Mouse (Mus musculus): ENCODE results near the gene Arhgap27. TPM values are rescaled to one million over a fixed set of nuclear protein-coding genes. Genes with fewer than 3 reads are reported as not detected.

The Arhgap27 gene
- total and polyA plus RNA-seq, 3 experiments = 6.3 to 15.0 TPM; not detected in 1

- H3K9me3 ChIP-seq (replicated peaks; ENCODE audit: insufficient read depth, low read length) = no peaks in the 10 kb centered on the region
- DNase-seq (ENCODE audit: low read depth, low spot score) = no peak
- no peak for TF ChIP-seq MXI1 (IDR thresholded peaks at IDR 0.05; ENCODE audit: low read depth, low read length)
- TF ChIP-seq MYC (IDR thresholded peaks at IDR 0.05; ENCODE audit: low read depth, low read length) = no peak
- TF ChIP-seq MEF2A (IDR thresholded peaks at IDR 0.05; ENCODE audit: extremely low read depth, insufficient replicate concordance, low read depth, low read length, poor library complexity, severe bottlenecking) = no peak
- no peak for TF ChIP-seq ZC3H11A (IDR thresholded peaks at IDR 0.05; ENCODE audit: low read depth, low read length)
- TF ChIP-seq JUND (IDR thresholded peaks at IDR 0.05; ENCODE audit: low read depth, low read length) = no peak
- TF ChIP-seq GATA1 (IDR thresholded peaks at IDR 0.05; ENCODE audit: low read depth, low read length) = no peak
- TF ChIP-seq MAFK (IDR thresholded peaks at IDR 0.05; ENCODE audit: borderline replicate concordance, low read depth, low read length) = no peak
- no peak for TF ChIP-seq KAT2A (conservative IDR thresholded peaks at IDR 0.05; ENCODE audit: low read depth, low read length)
- TF ChIP-seq E2F4 (IDR thresholded peaks at IDR 0.05; ENCODE audit: borderline replicate concordance, low read depth, low read length) = no peak
- no peak for TF ChIP-seq TAL1 (IDR thresholded peaks at IDR 0.05; ENCODE audit: low read length)
- no peak for TF ChIP-seq POLR2A (IDR thresholded peaks at IDR 0.05; ENCODE audit: control insufficient read depth in 1 of 2, insufficient read depth in 1 of 2, low read depth in 1 of 2, low read length in 2 of 2, poor library complexity in 1 of 2)
- TF ChIP-seq RCOR1 (IDR thresholded peaks at IDR 0.05; ENCODE audit: low read depth, low read length) = no peak
- TF ChIP-seq USF2 (IDR thresholded peaks at IDR 0.05; ENCODE audit: borderline replicate concordance in 1 of 2, insufficient read depth in 1 of 2, low read depth in 1 of 2, low read length in 2 of 2) = no peak
- no peak for TF ChIP-seq CTCF (IDR thresholded peaks at IDR 0.05 in 2 of 3, conservative IDR thresholded peaks at IDR 0.05 in 1 of 3; ENCODE audit: control insufficient read depth in 1 of 3, insufficient read depth in 1 of 3, low read depth in 2 of 3, low read length in 3 of 3, poor library complexity in 1 of 3, severe bottlenecking in 1 of 3)
- TF ChIP-seq SIN3A (IDR thresholded peaks at IDR 0.05; ENCODE audit: low read length) = no peak
- TF ChIP-seq ETS1 (IDR thresholded peaks at IDR 0.05; ENCODE audit: low read depth, low read length) = no peak
- TF ChIP-seq SMC3 (IDR thresholded peaks at IDR 0.05; ENCODE audit: low read depth, low read length) = no peak
- H3K9ac ChIP-seq (ENCODE audit: control insufficient read depth, low read depth, low read length, poor library complexity, severe bottlenecking) = no peak overlapping the region
- H3K4me1 ChIP-seq (ENCODE audit: control insufficient read depth in 1 of 2, insufficient read depth in 2 of 2, low read length in 2 of 2) = no peaks in the 10 kb centered on the region
- no peaks in the 10 kb centered on the region for H3K79me2 ChIP-seq (ENCODE audit: control insufficient read depth, insufficient read depth, low read length, poor library complexity)
- no peak overlapping the region for H3K27ac ChIP-seq (ENCODE audit: control insufficient read depth, low read depth, low read length)
- H3K36me3 ChIP-seq (ENCODE audit: control insufficient read depth in 1 of 2, insufficient read depth in 2 of 2, low read length in 2 of 2) = no peaks in the 10 kb centered on the region
- no peaks in the 10 kb centered on the region for H3K27me3 ChIP-seq (ENCODE audit: control insufficient read depth in 1 of 2, insufficient read depth in 2 of 2, low read length in 2 of 2)
- H3K4me3 ChIP-seq (ENCODE audit: control insufficient read depth in 1 of 2, insufficient read depth in 1 of 2, low read depth in 2 of 2, low read length in 2 of 2) = no peak overlapping the region
Observed at GRCm38 (mm10) chr11:103335561-103335960, 27.9 kb downstream of the Arhgap27 start.

- Histone ChIP-seq H3K27ac (ENCODE audit: control insufficient read depth, low read depth, low read length) (no peak overlapping the region), H3K9ac (ENCODE audit: control insufficient read depth, low read depth, low read length, poor library complexity, severe bottlenecking) (no peak overlapping the region), H3K4me3 (ENCODE audit: control insufficient read depth in 1 of 2, insufficient read depth in 1 of 2, low read depth in 2 of 2, low read length in 2 of 2) (no peak overlapping the region), H3K9me3 (replicated peaks; ENCODE audit: insufficient read depth, low read length) (no peaks in the 10 kb centered on the region), H3K36me3 (ENCODE audit: control insufficient read depth in 1 of 2, insufficient read depth in 2 of 2, low read length in 2 of 2) (no peaks in the 10 kb centered on the region), H3K4me1 (ENCODE audit: control insufficient read depth in 1 of 2, insufficient read depth in 2 of 2, low read length in 2 of 2) (no peaks in the 10 kb centered on the region), H3K79me2 (ENCODE audit: control insufficient read depth, insufficient read depth, low read length, poor library complexity) (no peaks in the 10 kb centered on the region), H3K27me3 (ENCODE audit: control insufficient read depth in 1 of 2, insufficient read depth in 2 of 2, low read length in 2 of 2) (no peaks in the 10 kb centered on the region)
- no peak for DNase-seq (ENCODE audit: low read depth, low spot score)
- TF ChIP-seq E2F4 (IDR thresholded peaks at IDR 0.05; ENCODE audit: borderline replicate concordance, low read depth, low read length) = no peak
- TF ChIP-seq CHD1 (IDR thresholded peaks at IDR 0.05; ENCODE audit: low read depth, low read length) = no peak
- TF ChIP-seq TCF12 (IDR thresholded peaks at IDR 0.05; ENCODE audit: low read depth, low read length) = no peak
- no peak for TF ChIP-seq GATA1 (IDR thresholded peaks at IDR 0.05; ENCODE audit: low read depth, low read length)
- TF ChIP-seq ZKSCAN1 (IDR thresholded peaks at IDR 0.05; ENCODE audit: low read depth, low read length) = no peak
Observed at GRCm38 (mm10) chr11:103334925-103335324, 28.6 kb downstream of the Arhgap27 start.

Data from MEL (cell line).